Mouse (Mus musculus): ENCODE results near the gene Sez6. TPM values are rescaled to one million over a fixed set of nuclear protein-coding genes. Genes with fewer than 3 reads are reported as not detected.
A peak's percentile ranks its signal among the peaks of the same experiment; 100 is the strongest.

Sez6 gene
- polyA plus RNA-seq, 1 experiment from 2014 or later: 1.5 TPM

GRCm38 (mm10) chr11:77979221-77979809, 48.7 kb downstream of the Sez6 start:
- 80% methylated on average over 8 of the region's 8 CpGs for WGBS
- H3K9ac ChIP-seq (replicated peaks; ENCODE audit: low read length): no peak overlapping the region
- no peak overlapping the region for H3K27ac ChIP-seq (replicated peaks; ENCODE audit: low read depth, low read length)
- no peaks in the 10 kb centered on the region for H3K27me3 ChIP-seq (ENCODE audit: control insufficient read depth, insufficient read depth, low read length)
- H3K4me3 ChIP-seq (ENCODE audit: low read depth, low read length): no peak overlapping the region
- H3K4me2 ChIP-seq (ENCODE audit: low read depth, low read length): no peak overlapping the region
- no peak for DNase-seq (ENCODE audit: low spot score)
- H3K9me3 ChIP-seq (replicated peaks; ENCODE audit: control insufficient read depth, low read length): no peaks in the 10 kb centered on the region
- no peaks in the 10 kb centered on the region for H3K36me3 ChIP-seq (replicated peaks; ENCODE audit: control insufficient read depth, insufficient read depth, low read depth, low read length)
- no peaks in the 10 kb centered on the region for H3K4me1 ChIP-seq (ENCODE audit: control insufficient read depth, insufficient read depth, low read length)
- ATAC-seq (replicated peaks; ENCODE audit: insufficient number of reproducible peaks, low FRiP score, low TSS enrichment, low read depth): no peak

- ATAC-seq (replicated peaks; ENCODE audit: insufficient number of reproducible peaks, low FRiP score, low TSS enrichment, low read depth) (no peak), DNase-seq (ENCODE audit: low spot score) (peak; percentile 83)
- no peak overlapping the region for H3K4me3 ChIP-seq (ENCODE audit: low read depth, low read length)
- 35% methylated on average over 11 of the region's 11 CpGs for WGBS
- no peaks in the 10 kb centered on the region for H3K27me3 ChIP-seq (ENCODE audit: control insufficient read depth, insufficient read depth, low read length)
- no peaks in the 10 kb centered on the region for H3K36me3 ChIP-seq (replicated peaks; ENCODE audit: control insufficient read depth, insufficient read depth, low read depth, low read length)
- no peak overlapping the region for H3K9ac ChIP-seq (replicated peaks; ENCODE audit: low read length)
- no peaks in the 10 kb centered on the region for H3K4me1 ChIP-seq (ENCODE audit: control insufficient read depth, insufficient read depth, low read length)
- no peaks in the 10 kb centered on the region for H3K9me3 ChIP-seq (replicated peaks; ENCODE audit: control insufficient read depth, low read length)
- no peak overlapping the region for H3K4me2 ChIP-seq (ENCODE audit: low read depth, low read length)
- H3K27ac ChIP-seq (replicated peaks; ENCODE audit: low read depth, low read length): no peak overlapping the region
Observed at GRCm38 (mm10) chr11:77980281-77981204, 49.9 kb downstream of the Sez6 start.

DNA sequence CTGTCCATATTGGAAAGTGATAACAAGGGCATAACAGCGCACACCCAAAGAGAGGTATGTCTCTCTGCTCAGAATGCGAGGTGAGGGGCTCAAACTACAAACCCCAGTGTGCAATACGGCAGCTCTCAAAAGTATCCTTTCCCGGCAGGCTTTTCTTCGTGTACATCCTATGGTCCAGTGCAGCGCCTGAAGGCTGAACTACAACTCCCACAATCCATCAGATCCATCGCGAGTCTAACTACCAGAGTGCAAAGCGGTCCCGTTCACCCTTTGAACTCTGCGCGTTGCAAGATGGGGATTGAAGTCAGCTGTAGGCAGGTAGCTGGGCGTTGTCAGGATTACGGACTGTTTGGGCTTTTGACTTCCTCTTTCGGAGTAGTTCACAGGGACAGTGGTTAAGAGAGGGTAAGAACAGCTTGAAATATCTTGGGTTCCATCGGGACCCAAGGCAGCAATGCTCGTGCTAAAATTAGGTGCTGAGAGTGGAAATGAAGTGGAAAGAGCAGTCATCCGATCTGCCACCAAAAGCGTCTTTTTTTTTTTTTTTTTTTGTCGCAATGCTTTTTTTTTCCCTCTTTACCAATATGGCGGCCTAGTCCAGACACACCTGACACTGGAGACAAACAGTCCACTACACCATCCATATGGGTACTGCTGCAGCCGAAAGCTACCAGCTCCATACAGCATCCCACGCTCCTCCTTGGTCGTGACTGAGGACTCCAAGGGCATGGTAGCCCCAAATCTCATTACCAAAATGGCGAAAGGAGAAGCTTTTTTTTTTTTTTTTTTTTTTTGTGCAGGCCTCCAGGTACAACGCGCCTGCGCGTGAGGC, 51.2 kb downstream of the Sez6 start:
- Histone ChIP-seq H3K4me3 (ENCODE audit: low read depth, low read length) (peak overlapping the region; percentile 35), H3K27ac (replicated peaks; ENCODE audit: low read depth, low read length) (peak overlapping the region; percentile 72), H3K4me2 (ENCODE audit: low read depth, low read length) (peak overlapping the region; percentile 30), H3K4me1 (ENCODE audit: control insufficient read depth, insufficient read depth, low read length) (no peaks in the 10 kb centered on the region), H3K9ac (replicated peaks; ENCODE audit: low read length) (peak overlapping the region; percentile 0; the same call in 1 of the 2 replicates), H3K9me3 (replicated peaks; ENCODE audit: control insufficient read depth, low read length) (no peaks in the 10 kb centered on the region), H3K27me3 (ENCODE audit: control insufficient read depth, insufficient read depth, low read length) (no peaks in the 10 kb centered on the region), H3K36me3 (replicated peaks; ENCODE audit: control insufficient read depth, insufficient read depth, low read depth, low read length) (no peaks in the 10 kb centered on the region)
- WGBS: under 1% methylated on average over 29 of the region's 29 CpGs
- ATAC-seq (replicated peaks; ENCODE audit: insufficient number of reproducible peaks, low FRiP score, low TSS enrichment, low read depth) (peak; percentile 88), DNase-seq (ENCODE audit: low spot score) (peak; percentile 100)

DNA sequence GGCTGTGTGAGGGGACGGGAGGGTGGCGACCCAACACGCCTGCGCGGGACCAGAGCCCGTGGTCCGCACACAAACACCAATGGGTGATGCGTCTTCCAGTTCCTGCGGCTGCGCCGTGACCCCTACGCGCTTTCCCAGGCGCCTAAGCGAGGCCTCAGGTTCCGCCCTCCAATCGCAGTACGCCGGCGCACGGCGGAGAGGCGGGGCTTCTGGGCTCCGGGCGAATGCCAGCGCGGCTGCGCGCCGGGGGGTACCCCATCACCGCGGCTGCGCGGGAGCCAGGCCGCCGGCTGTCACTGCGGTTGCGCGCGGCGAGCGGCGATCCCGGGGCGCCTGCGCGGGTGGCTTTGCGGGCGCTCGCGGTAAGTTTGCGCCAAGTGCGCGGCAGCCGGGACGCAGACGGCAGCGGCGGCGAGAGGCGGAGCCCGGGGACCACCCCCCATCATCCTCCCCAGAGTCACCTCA, 51.9 kb downstream of the Sez6 start, which contains the start of gene Phf12:
Gene Phf12, plus strand, starts transcription at position 314 of the 465 bp plus-strand sequence.
- H3K9ac ChIP-seq (replicated peaks; ENCODE audit: low read length): peak within 1 kb of the TSS; percentile 95
- WGBS: under 1% methylated on average over 59 of the region's 62 CpGs
- H3K4me1 ChIP-seq (ENCODE audit: control insufficient read depth, insufficient read depth, low read length): no peaks in the 10 kb centered on the region
- DNase-seq (ENCODE audit: low spot score): peak; percentile 99
- H3K4me2 ChIP-seq (ENCODE audit: low read depth, low read length): peak within 1 kb of the TSS; percentile 84
- no peaks in the 10 kb centered on the region for H3K9me3 ChIP-seq (replicated peaks; ENCODE audit: control insufficient read depth, low read length)
- no peaks in the 10 kb centered on the region for H3K27me3 ChIP-seq (ENCODE audit: control insufficient read depth, insufficient read depth, low read length)
- H3K4me3 ChIP-seq (ENCODE audit: low read depth, low read length): peak within 1 kb of the TSS; percentile 98
- peak; percentile 85 for ATAC-seq (replicated peaks; ENCODE audit: insufficient number of reproducible peaks, low FRiP score, low TSS enrichment, low read depth)
- peak within 1 kb of the TSS; percentile 84 for H3K27ac ChIP-seq (replicated peaks; ENCODE audit: low read depth, low read length)
- H3K36me3 ChIP-seq (replicated peaks; ENCODE audit: control insufficient read depth, insufficient read depth, low read depth, low read length): no peaks in the 10 kb centered on the region

- Histone ChIP-seq H3K9ac (replicated peaks; ENCODE audit: low read length) (peak overlapping the region; percentile 95), H3K4me1 (ENCODE audit: control insufficient read depth, insufficient read depth, low read length) (no peaks in the 10 kb centered on the region), H3K27ac (replicated peaks; ENCODE audit: low read depth, low read length) (peak overlapping the region; percentile 84), H3K4me3 (ENCODE audit: low read depth, low read length) (peak overlapping the region; percentile 98), H3K27me3 (ENCODE audit: control insufficient read depth, insufficient read depth, low read length) (no peaks in the 10 kb centered on the region), H3K4me2 (ENCODE audit: low read depth, low read length) (peak overlapping the region; percentile 84), H3K36me3 (replicated peaks; ENCODE audit: control insufficient read depth, insufficient read depth, low read depth, low read length) (no peaks in the 10 kb centered on the region), H3K9me3 (replicated peaks; ENCODE audit: control insufficient read depth, low read length) (no peaks in the 10 kb centered on the region)
- ATAC-seq (replicated peaks; ENCODE audit: insufficient number of reproducible peaks, low FRiP score, low TSS enrichment, low read depth) (no peak), DNase-seq (ENCODE audit: low spot score) (peak; percentile 64)
- WGBS: under 1% methylated on average over 25 of the region's 32 CpGs
Observed at GRCm38 (mm10) chr11:77983191-77983936, 52.8 kb downstream of the Sez6 start.

DNA sequence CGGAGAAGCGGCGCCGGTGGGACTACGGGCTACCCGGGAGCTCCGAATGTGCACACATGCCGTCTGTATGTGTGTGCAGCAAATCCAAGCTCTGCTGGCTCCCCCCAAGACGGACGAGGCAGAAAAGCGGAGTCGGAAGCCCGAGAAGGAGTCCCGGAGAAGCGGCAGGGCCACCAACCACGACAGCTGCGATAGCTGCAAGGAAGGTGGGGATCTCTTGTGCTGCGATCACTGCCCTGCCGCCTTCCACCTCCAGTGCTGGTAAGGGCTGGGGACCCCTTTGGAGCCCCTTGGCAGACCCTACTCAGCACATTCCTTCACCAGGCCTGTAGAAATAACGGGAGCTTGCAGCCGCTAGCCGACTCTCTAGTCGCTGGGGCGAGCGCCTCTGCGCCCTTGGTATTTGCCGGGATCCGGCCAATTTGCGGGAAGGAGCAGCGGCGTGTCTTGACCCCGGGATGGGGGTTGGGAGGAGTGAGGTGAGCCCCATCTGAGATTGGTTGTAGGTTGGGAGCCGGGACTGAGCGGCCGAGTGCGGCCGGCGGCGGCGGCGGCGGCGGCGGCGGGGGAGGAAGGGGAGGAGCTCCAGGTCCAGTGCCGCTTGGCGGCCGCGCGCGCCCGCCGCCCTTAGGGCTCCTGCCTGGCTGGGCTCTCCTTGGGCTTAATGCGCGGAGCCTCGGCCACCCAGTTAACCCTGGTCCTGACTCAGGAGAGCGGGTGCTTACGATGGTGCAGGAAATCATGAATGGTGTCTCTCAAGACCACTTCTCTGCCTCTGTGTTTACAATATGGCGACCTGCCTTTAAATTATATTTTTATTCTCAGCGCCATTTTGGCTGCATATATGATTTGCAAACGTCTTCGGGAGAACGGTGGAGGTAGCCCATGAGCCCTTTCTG, 53.6 kb downstream of the Sez6 start:
- no peak for ATAC-seq (replicated peaks; ENCODE audit: insufficient number of reproducible peaks, low FRiP score, low TSS enrichment, low read depth)
- no peaks in the 10 kb centered on the region for H3K9me3 ChIP-seq (replicated peaks; ENCODE audit: control insufficient read depth, low read length)
- no peaks in the 10 kb centered on the region for H3K27me3 ChIP-seq (ENCODE audit: control insufficient read depth, insufficient read depth, low read length)
- H3K4me2 ChIP-seq (ENCODE audit: low read depth, low read length): peak overlapping the region; percentile 84
- peak overlapping the region; percentile 95 for H3K9ac ChIP-seq (replicated peaks; ENCODE audit: low read length)
- peak overlapping the region; percentile 98 for H3K4me3 ChIP-seq (ENCODE audit: low read depth, low read length)
- DNase-seq (ENCODE audit: low spot score): peak; percentile 79
- H3K4me1 ChIP-seq (ENCODE audit: control insufficient read depth, insufficient read depth, low read length): no peaks in the 10 kb centered on the region
- no peaks in the 10 kb centered on the region for H3K36me3 ChIP-seq (replicated peaks; ENCODE audit: control insufficient read depth, insufficient read depth, low read depth, low read length)
- H3K27ac ChIP-seq (replicated peaks; ENCODE audit: low read depth, low read length): peak overlapping the region; percentile 84
- 1% methylated on average over 51 of the region's 63 CpGs for WGBS
